Mouse (Mus musculus) cortical plate, adult 2 months (tissue): ENCODE results near the gene Tex29. TPM values are rescaled to one million over a fixed set of nuclear protein-coding genes. Genes with fewer than 3 reads are reported as not detected.

ENCODE experiments used
- H3K27ac ChIP-seq: fragments of 200-500 bp; 2 replicates; pipeline ENCODE4 v1.5.1; 2012; ENCODE audit warnings: low read length, control low read depth, inconsistent platforms; ENCODE audit not compliant: insufficient read depth
- H3K4me1 ChIP-seq: fragments of 200-500 bp; 2 replicates; pipeline ENCODE4 v1.6.1; 2011; ENCODE audit warnings: low read length; ENCODE audit not compliant: control insufficient read depth, insufficient read depth
- H3K4me3 ChIP-seq: fragments of 200-500 bp; 2 replicates; pipeline ENCODE4 v1.5.1; 2011; ENCODE audit warnings: mild to moderate bottlenecking, low read length, control low read depth; ENCODE audit not compliant: insufficient read depth
- CTCF ChIP-seq: fragments of 200-500 bp; IDR thresholded peaks from 2 replicates; pipeline ENCODE4 v1.5.1; 2011; ENCODE audit warnings: mild to moderate bottlenecking, control low read depth, low read length; ENCODE audit not compliant: insufficient read depth; ENCODE audit errors: extremely low read depth
- POLR2A ChIP-seq: fragments of 200-500 bp; IDR thresholded peaks from 2 replicates; pipeline ENCODE4 v1.6.1; 2011; ENCODE audit warnings: mild to moderate bottlenecking, low read length, control low read depth; ENCODE audit not compliant: insufficient read depth; ENCODE audit errors: extremely low read depth
- polyA plus RNA-seq: library from polyadenylated mRNA; depleted of rRNA; stranded (reverse); fragments of >200 nt; gene quantifications from 2 replicates; pipeline ENCODE4 v1.2.3, GENCODE M21; 2012

Tex29 gene
- polyA plus RNA-seq, 1 experiment, result not detected

DNA sequence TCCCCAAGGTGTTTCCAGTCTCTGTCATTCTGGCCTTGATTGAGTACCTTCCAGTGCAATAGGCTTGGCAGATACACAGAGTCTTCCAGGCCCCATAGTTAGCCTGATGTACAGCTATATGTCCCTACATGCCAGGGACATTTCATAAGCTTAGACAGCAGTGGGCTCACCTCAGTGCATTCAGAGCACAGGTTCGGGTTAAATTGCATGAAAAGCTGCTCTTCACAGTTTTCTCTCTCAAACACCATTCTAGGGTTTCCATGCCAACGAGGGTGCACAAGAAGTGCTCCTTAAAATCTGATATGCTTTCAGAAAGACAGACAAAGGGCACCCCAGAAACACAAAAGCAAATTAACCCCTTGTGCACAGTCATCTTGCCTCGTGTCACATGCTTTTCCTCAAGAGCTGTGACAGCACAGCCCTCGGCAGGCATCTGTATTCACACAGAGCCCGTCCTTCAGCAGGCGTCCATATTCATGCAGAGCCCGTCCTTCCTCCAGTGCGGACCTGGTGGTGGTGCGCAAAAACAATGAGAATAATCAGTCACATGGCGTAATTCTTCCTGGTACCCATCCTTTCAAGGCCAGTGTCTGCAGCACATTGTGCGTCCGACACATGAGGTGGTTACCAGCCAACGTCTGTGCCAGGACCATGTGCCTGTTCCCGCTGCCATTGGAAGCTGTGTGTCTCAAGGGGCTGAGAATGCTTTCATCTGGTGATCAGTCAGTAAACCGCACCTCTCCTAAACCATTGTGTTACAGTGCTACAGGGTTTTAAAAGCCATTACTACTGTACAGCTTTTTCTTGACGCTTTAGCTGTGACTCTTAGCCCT lies 9.8 kb upstream of the Tex29 start:
- Histone ChIP-seq H3K4me3 (no peak overlapping the region), H3K27ac (no peak overlapping the region), H3K4me1 (peaks cover 8% of the 10 kb centered on the region)
- TF ChIP-seq POLR2A, result no peak
- no peak for TF ChIP-seq CTCF

DNA sequence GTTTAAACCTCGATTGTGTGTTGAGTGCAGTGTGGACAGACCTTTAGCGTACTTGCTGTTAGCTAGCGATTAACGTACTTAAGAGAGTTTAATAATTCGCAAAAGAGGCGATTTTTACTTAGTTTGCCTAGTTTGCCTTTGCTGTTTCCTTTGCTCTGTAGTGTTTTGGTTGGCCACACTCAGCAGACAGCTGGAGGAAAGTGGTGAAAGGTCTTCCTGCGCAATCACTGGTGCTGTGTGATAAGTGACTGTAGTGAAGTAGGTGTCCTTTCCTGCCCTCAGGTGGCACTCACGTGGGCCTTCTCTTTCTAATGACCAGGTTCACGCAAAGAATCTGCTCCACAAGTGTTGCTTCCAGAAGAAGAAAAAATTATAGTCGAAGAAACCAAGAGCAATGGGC lies 9.1 kb upstream of the Tex29 start:
- TF ChIP-seq CTCF, result no peak
- no peak for TF ChIP-seq POLR2A
- H3K4me1 ChIP-seq, result peaks cover 8% of the 10 kb centered on the region
- H3K27ac ChIP-seq, result no peak overlapping the region
- H3K4me3 ChIP-seq, result no peak overlapping the region

DNA sequence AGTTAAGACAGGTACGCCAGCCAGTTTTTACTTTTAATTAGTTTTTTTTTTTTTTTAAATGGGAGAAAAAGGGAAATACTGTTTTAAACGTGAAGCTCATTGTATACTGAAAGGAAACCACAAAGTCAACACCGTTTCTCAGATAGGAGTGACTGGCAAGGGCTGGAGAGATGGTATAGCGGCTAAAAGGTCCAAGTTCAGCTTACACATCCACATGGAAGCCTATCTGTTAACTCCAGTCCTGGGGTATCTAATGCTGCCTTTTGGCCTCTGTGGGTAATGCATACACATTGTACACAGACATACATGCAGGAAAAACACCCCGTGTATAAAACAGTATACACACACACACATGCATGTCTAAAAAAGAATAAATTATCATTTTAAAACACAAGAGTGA lies 8.3 kb upstream of the Tex29 start:
- no peak overlapping the region for H3K27ac ChIP-seq

DNA sequence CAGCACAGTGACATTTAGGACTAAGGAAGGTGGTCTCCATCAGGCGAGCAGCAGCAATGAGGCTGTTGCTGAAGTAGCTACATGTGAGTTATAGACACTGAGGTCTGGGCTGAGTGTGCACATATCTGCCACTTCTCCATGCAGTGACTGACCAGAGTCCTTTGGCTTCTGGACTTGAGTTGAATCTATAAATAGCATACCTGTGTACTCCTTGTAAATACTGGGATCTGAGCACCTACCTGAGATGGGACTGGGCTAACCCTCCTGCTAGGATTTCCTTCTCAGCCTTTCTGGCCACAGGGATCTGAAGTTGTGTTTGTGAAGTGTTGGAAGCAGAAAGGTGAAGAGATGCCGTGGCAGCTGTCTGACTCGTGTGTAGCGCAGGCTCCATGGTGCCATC lies 7.1 kb upstream of the Tex29 start:
- TF ChIP-seq POLR2A (no peak), CTCF (no peak)
- H3K27ac ChIP-seq, result no peak overlapping the region
- peaks cover 6% of the 10 kb centered on the region for H3K4me1 ChIP-seq
- no peak overlapping the region for H3K4me3 ChIP-seq

More for the DNA sequence above, 8.3 kb upstream of the Tex29 start:
- H3K4me1 ChIP-seq, result peaks cover 8% of the 10 kb centered on the region
- TF ChIP-seq CTCF (no peak), POLR2A (no peak)
- H3K4me3 ChIP-seq, result no peak overlapping the region

DNA sequence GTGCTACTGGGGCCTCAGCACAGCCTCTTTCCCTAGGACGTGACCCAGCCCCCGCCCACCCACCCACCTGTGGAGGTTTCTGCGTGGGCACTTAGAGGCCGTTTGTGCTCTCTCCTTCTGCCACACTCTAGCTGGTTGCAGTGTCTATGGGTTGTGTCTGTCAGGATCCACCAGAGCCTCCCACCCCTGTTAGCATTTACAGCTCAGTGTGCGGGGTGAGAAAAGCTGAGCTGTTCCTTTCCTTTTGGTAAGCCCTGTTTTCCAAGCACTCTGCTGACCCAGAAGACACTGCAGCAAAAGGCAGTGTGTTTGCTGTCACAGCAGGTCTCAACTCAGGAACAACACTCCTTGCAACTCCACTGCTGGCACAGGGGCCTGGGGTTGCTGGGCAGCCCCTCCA lies 6.1 kb upstream of the Tex29 start:
- peaks cover 6% of the 10 kb centered on the region for H3K4me1 ChIP-seq
- H3K27ac ChIP-seq, result no peak overlapping the region
- no peak overlapping the region for H3K4me3 ChIP-seq
- TF ChIP-seq POLR2A (no peak), CTCF (no peak)

DNA sequence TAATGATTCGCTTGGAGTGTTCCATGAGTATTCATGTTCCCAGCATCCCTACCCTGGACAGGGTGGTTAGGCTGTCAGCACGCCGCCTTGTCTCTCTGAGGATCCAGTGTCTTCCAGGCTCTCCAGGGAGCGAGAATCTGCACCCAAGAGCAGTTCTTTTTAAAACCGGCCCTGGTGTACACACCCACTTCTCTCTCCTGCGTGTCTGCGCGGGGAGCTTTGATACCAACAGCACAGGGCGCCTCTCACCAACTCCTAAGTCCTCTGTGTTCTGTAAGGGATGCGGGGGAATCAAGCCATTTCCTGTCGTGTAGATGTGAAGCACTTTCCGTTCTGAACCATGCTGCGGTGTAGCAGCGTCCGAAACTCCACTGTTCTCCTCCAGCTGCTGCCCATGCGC lies 5.6 kb upstream of the Tex29 start:
- H3K4me3 ChIP-seq, result no peak overlapping the region
- no peak overlapping the region for H3K27ac ChIP-seq
- TF ChIP-seq CTCF, result no peak
- no peak for TF ChIP-seq POLR2A
- peaks cover 6% of the 10 kb centered on the region for H3K4me1 ChIP-seq

DNA sequence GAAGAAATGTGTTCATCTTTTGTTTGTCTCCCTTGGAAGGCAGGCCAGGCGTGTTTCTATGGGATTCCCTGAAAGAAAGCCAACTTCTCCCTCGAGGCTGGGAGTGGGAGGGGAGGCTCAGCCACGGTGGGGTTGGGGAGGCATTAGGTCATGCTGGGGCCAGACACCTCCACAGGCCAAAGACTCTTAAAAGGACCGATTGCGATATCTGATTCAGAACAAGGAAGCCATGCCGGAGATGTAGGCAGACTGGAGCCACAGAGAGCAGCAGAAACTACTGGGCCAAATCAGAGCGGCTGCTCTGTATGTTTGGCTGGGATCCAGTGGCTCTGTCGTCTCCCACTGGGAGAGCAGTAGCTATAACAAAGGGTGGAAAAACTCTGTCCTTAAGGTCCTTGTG lies 1.3 kb downstream of the Tex29 start:
- no peaks in the 10 kb centered on the region for H3K4me1 ChIP-seq
- H3K27ac ChIP-seq, result no peak overlapping the region
- no peak overlapping the region for H3K4me3 ChIP-seq
- TF ChIP-seq CTCF, result no peak
- no peak for TF ChIP-seq POLR2A

DNA sequence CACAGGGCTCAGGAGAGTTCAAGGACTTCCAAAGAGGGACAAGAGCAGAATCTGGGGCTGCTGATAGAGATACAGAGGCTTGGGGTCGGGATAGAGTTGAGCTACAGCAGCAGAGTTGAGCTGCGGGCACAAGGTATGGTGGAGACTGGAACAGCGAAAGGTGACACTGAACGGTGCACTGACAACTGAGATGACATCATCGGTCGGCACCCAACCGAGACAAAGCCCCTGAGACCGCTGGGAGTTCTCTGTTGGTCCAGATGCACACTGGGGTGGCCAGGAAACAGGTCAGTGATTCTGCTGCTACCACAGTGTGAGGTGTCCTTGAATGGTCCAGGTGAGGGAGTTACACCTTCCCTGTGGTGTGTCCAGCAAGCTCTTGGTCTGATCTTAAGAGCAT lies 2.5 kb downstream of the Tex29 start:
- no peak overlapping the region for H3K27ac ChIP-seq
- no peaks in the 10 kb centered on the region for H3K4me1 ChIP-seq
- TF ChIP-seq POLR2A (no peak), CTCF (no peak)
- H3K4me3 ChIP-seq, result no peak overlapping the region

DNA sequence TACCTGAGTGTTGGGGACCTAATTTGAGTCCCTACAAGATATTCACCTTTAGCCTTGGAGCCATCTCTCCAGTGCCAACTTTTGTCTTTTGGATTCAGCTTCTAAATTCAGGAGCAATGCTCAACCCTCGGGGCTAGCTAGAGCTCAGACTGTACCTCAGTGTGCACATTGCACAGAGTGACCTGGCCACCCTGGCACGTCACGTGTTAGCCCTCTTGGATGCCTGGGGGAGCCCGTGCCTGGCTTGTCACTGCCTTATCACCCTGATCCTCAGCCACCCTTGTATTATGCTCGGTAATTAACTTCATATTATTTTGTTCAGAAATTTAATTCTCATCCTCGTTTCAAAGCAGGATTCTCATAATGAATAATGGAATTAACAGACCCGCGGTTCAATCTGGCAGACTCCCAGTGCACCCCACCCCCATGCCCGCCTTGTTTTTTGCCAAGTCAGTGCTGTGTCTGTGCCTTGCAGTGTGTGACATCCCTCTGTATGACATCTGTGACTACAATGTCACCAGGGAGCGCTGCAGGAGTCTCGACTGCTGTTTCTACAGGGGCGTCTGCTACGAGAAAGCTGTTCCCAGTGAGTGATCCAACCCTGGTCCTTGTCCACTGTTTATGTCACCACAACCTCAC lies 3.5 kb downstream of the Tex29 start:
- TF ChIP-seq CTCF (no peak), POLR2A (no peak)
- no peaks in the 10 kb centered on the region for H3K4me1 ChIP-seq
- no peak overlapping the region for H3K4me3 ChIP-seq
- no peak overlapping the region for H3K27ac ChIP-seq

DNA sequence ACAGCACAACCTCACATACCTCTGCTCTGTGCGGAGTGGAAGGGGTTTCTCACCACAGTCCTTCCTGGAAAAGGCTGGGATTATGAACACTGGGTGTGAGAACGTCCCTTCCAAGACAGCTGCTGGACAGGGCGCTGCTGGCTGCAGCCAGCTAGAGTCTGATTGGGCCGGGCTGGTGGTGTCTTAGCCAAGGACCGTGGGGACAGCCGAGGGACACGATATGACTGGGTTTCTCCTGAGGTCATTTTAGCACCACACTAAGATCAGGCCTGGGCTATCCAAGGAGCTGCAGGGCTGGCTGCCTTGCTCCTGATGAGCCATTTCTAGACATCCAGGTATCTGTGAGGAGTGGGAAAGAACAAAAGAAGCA lies 4.0 kb downstream of the Tex29 start:
- Histone ChIP-seq H3K4me1 (no peaks in the 10 kb centered on the region), H3K4me3 (no peak overlapping the region), H3K27ac (no peak overlapping the region)
- no peak for TF ChIP-seq CTCF
- TF ChIP-seq POLR2A, result no peak

DNA sequence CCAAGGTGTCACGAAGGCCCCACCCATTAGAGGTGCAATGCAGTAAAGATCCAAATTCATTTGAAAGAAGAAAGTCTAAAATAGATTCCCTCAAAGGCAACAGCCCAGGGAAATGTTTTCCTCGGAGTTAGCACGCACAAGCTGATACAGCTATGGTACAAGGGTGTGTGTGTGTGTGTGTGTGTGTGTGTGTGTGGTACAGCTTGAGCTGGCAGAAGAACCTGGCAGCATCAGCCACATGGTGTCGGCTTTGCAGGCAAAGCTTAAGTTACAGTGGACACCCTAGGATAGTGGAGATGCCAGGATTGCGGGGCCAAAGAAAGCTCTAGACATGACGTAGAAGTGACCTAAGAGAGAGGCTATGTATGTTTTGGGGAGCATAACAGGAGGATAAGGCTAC lies 6.5 kb downstream of the Tex29 start:
- Histone ChIP-seq H3K4me3 (no peak overlapping the region), H3K27ac (no peak overlapping the region), H3K4me1 (no peaks in the 10 kb centered on the region)
- TF ChIP-seq POLR2A (no peak), CTCF (no peak)
